Mouse (Mus musculus) left cerebral cortex, adult 11 months (tissue): Measurements from ENCODE around the gene Nxn.
A peak's percentile ranks its signal among the peaks of the same experiment; 100 is the strongest.

Experiments
- DNase-seq: peaks from one replicate; pipeline ENCODE4 v3.0.0; 2022; ENCODE audit warnings: low spot score

Nxn gene

GRCm38 (mm10) chr11:76398798-76399586, at the start of gene Nxn:
Gene Nxn (minus strand): TSS chr11:76399140.
- no peak for DNase-seq

- DNase-seq, result no peak
Observed at GRCm38 (mm10) chr11:76446251-76446650, 47.3 kb upstream of the Nxn start.

- no peak for DNase-seq
Observed at GRCm38 (mm10) chr11:76445459-76445858, 46.5 kb upstream of the Nxn start.

- DNase-seq, result no peak
Observed at GRCm38 (mm10) chr11:76439666-76440065, 40.7 kb upstream of the Nxn start.

GRCm38 (mm10) chr11:76436864-76437437, 38.0 kb upstream of the Nxn start:
- no peak for DNase-seq

GRCm38 (mm10) chr11:76436009-76436408, 37.1 kb upstream of the Nxn start:
- DNase-seq, result no peak

- no peak for DNase-seq
Observed at GRCm38 (mm10) chr11:76429966-76430631, 31.2 kb upstream of the Nxn start.

- no peak for DNase-seq
Observed at GRCm38 (mm10) chr11:76429556-76429955, 30.6 kb upstream of the Nxn start.

GRCm38 (mm10) chr11:76429046-76429445, 30.1 kb upstream of the Nxn start:
- DNase-seq, result no peak

- no peak for DNase-seq
Observed at GRCm38 (mm10) chr11:76427781-76428180, 28.8 kb upstream of the Nxn start.

GRCm38 (mm10) chr11:76425749-76426148, 26.8 kb upstream of the Nxn start:
- DNase-seq, result no peak

GRCm38 (mm10) chr11:76420896-76421295, 22.0 kb upstream of the Nxn start:
- no peak for DNase-seq

- no peak for DNase-seq
Observed at GRCm38 (mm10) chr11:76419179-76419578, 20.2 kb upstream of the Nxn start.

GRCm38 (mm10) chr11:76418423-76418822, 19.5 kb upstream of the Nxn start:
- DNase-seq, result no peak

- no peak for DNase-seq
Observed at GRCm38 (mm10) chr11:76415985-76416384, 17.0 kb upstream of the Nxn start.

- no peak for DNase-seq
Observed at GRCm38 (mm10) chr11:76415001-76415400, 16.1 kb upstream of the Nxn start.

- DNase-seq, result no peak
Observed at GRCm38 (mm10) chr11:76413202-76413601, 14.3 kb upstream of the Nxn start.

- DNase-seq, result no peak
Observed at GRCm38 (mm10) chr11:76410826-76411225, 11.9 kb upstream of the Nxn start.

- peak; percentile 96 for DNase-seq
Observed at GRCm38 (mm10) chr11:76406702-76407583, 8.0 kb upstream of the Nxn start, which contains the start of gene Timm22. Gene Timm22 (plus strand): TSS chr11:76406952.

GRCm38 (mm10) chr11:76405626-76406264, 6.8 kb upstream of the Nxn start:
- DNase-seq, result no peak

GRCm38 (mm10) chr11:76405113-76405512, 6.2 kb upstream of the Nxn start:
- DNase-seq, result no peak

- DNase-seq, result no peak
Observed at GRCm38 (mm10) chr11:76401398-76401797, 2.5 kb upstream of the Nxn start.
